Mouse (Mus musculus): ENCODE data around the gene Tmod1. TPM values are rescaled to one million over a fixed set of nuclear protein-coding genes. Genes with fewer than 3 reads are reported as not detected.

The Tmod1 gene
- polyA plus RNA-seq, 1 experiment from 2014 or later, result 2.1 TPM

DNA sequence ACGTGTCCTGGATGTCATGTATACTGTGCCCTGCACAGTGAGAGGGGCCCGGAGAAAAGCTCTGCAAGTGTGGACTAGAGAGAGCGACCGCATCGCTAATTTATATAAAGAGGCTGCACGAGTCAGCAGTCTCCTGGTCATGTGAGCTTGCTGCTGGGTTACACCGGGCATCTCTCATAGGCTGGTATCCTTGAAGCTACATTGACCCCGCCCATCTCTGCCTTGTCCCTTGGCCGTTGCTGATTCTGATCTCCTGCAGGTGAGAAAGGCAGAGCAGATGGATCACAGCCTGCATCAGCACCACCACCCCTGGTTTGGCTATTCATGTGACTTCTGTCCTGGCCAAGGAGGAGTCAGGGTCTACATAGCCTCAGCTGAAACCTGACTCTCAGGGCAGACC lies 60.4 kb downstream of the Tmod1 start:
- H3K9ac ChIP-seq, result no peak overlapping the region
- 79% methylated on average over 9 of the region's 9 CpGs for WGBS
- peaks cover 12% of the 10 kb centered on the region for H3K4me1 ChIP-seq (replicated peaks)
- no peak overlapping the region for H3K4me2 ChIP-seq
- H3K27me3 ChIP-seq, result no peaks in the 10 kb centered on the region
- no peak overlapping the region for H3K27ac ChIP-seq
- no peaks in the 10 kb centered on the region for H3K36me3 ChIP-seq
- ATAC-seq (ENCODE audit: low FRiP score), result no peak
- no peak overlapping the region for H3K4me3 ChIP-seq
- no peaks in the 10 kb centered on the region for H3K9me3 ChIP-seq

DNA sequence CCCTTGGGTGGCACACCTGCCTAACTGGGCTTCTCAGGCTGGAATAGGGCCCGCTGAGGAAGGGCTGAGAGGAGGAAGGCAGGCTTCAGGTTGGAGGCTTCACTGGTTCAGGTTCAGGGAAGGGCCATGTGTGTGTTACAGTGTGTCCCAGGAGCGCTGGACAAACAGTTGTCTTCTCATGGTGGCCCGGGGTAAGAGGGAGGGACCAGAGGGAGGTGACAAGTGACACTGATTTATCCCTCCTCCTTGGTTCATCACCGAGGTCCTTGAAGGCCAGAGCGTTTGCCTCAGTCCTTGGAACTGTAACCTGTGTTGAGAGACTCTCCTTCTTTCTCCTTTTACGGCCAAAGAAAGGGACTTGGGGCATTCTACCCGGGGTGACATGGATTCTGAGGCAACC lies 61.8 kb downstream of the Tmod1 start:
- peaks cover 10% of the 10 kb centered on the region for H3K4me1 ChIP-seq (replicated peaks)
- ATAC-seq (ENCODE audit: low FRiP score), result no peak
- no peaks in the 10 kb centered on the region for H3K36me3 ChIP-seq
- no peak overlapping the region for H3K4me2 ChIP-seq
- WGBS, result 70% methylated on average over 7 of the region's 7 CpGs
- H3K9me3 ChIP-seq, result no peaks in the 10 kb centered on the region
- no peak overlapping the region for H3K4me3 ChIP-seq
- peak overlapping the region; percentile 58; the same call in 1 of the 2 replicates for H3K27ac ChIP-seq
- no peaks in the 10 kb centered on the region for H3K27me3 ChIP-seq
- H3K9ac ChIP-seq, result no peak overlapping the region; the same call in 1 of the 2 replicates

DNA sequence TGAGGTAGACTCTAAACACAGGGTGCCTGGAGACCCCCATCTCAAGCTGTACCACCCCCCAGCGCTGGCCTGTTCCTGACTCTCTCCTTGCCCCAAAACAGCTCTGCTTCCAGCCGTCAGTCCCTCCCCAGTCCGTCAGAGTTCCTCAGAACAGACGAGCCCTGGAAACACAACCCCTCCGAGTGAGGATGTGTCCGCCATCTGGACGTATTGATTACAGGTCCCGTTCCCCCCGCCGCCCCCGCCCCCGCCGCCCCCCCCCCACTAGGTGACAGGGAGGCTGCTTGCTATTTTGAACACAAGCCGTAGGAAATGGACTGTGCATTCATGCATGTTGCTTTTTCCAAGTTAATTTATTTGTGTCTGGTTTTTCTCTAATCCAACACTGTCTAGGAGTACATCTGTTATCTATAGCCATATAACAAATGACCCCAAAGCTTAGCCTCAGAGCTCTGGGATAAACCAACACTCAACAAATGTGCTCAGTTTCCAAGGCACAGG lies 62.5 kb downstream of the Tmod1 start:
- Histone ChIP-seq H3K27ac (peak overlapping the region; percentile 58; the same call in 1 of the 2 replicates), H3K36me3 (no peaks in the 10 kb centered on the region), H3K4me1 (replicated peaks) (peaks cover 10% of the 10 kb centered on the region), H3K4me2 (no peak overlapping the region), H3K9ac (no peak overlapping the region), H3K4me3 (no peak overlapping the region), H3K27me3 (no peaks in the 10 kb centered on the region), H3K9me3 (no peaks in the 10 kb centered on the region)
- ATAC-seq (ENCODE audit: low FRiP score), result no peak
- 35% methylated on average over 14 of the region's 14 CpGs for WGBS

DNA sequence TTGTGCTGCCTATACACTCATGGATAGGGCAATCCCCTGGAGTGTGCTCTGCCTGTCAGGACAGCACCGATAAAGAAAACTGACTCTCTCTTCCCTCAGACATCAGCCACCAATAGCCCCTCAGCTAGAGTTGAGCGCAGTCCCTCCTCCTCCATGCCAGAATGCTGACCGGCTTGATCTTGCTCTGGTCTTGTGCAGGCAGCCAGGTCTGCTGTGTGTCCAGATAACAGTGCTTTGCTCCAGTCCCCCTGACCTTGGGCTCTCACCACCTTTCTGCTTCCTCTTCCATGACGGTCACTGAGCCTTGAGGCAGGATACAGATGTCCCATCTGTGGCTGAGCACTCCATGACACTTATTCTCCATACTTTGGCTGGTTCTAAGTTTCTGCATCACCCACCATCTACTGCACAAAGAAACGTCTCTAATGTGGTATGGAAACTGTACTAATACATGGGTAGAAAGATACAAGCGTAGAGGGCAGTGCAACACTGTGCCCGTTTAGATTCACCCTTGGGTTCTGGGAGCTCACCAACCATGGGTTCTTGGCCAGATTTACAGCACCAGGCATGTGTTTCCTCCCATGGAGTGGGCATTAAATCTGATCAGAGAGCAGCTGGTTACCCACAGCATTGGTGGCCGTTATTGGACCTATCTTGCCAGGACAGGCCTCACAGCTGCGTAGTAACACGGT lies 63.5 kb downstream of the Tmod1 start:
- no peaks in the 10 kb centered on the region for H3K27me3 ChIP-seq
- no peaks in the 10 kb centered on the region for H3K9me3 ChIP-seq
- H3K4me1 ChIP-seq (replicated peaks), result peaks cover 10% of the 10 kb centered on the region
- H3K36me3 ChIP-seq, result no peaks in the 10 kb centered on the region
- H3K27ac ChIP-seq, result no peak overlapping the region
- H3K9ac ChIP-seq, result no peak overlapping the region
- no peak overlapping the region for H3K4me3 ChIP-seq
- no peak overlapping the region for H3K4me2 ChIP-seq
- no peak for ATAC-seq (ENCODE audit: low FRiP score)
- whole genome bisulfite sequencing, result 93% methylated on average over 10 of the region's 10 CpGs

DNA sequence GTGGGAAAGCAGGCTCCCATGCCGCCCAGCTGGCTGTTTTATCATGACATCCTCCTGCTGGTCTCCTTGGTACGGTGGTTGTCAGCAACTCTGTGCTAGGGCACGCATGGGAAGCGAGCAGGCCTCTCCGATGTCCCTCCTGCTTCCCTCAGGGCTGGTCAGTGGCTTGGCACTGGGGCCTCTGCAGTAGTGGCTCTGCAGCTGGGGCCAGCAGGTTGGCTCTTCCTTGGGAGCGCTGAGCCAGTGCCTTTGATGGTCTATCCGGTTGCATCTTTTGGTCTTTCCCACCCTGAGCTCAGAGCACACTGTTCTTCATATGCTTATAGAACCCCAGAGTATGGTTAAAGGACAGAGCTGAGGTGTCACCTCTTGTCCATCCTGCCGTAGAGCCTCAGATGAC lies 71.3 kb downstream of the Tmod1 start:
- 88% methylated on average over 8 of the region's 8 CpGs for WGBS
- peaks cover 4% of the 10 kb centered on the region; the same call in 1 of the 2 replicates for H3K4me1 ChIP-seq (replicated peaks)
- H3K4me2 ChIP-seq, result no peak overlapping the region
- no peak overlapping the region for H3K9ac ChIP-seq
- peaks cover 18% of the 10 kb centered on the region for H3K36me3 ChIP-seq
- H3K27ac ChIP-seq, result no peak overlapping the region
- no peaks in the 10 kb centered on the region for H3K27me3 ChIP-seq
- no peaks in the 10 kb centered on the region for H3K9me3 ChIP-seq
- no peak for ATAC-seq (ENCODE audit: low FRiP score)
- no peak overlapping the region for H3K4me3 ChIP-seq

DNA sequence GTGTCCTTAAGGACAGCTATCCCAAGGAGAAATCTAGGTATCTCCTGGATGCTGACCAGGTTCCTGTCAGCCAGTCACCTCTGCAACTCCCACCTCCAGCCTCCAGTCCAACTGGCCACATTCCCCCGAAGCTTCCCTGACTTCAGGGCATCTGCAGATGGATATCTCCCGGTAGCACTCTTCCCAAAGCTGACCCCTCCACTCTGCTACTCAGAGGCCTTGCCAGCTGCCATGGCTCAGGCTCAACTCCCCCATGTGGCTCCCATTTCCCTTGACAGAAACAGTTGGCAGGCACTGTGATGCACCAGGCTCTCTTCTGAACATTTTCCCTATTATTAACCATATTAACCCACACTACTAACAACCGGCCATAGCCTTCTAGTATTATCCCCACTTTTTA lies 72.6 kb downstream of the Tmod1 start:
- H3K4me3 ChIP-seq, result no peak overlapping the region
- no peak overlapping the region for H3K27ac ChIP-seq
- H3K27me3 ChIP-seq, result no peaks in the 10 kb centered on the region
- peaks cover 4% of the 10 kb centered on the region; the same call in 1 of the 2 replicates for H3K4me1 ChIP-seq (replicated peaks)
- WGBS, result 66% methylated on average over 3 of the region's 3 CpGs
- H3K4me2 ChIP-seq, result no peak overlapping the region
- H3K9ac ChIP-seq, result no peak overlapping the region
- no peak for ATAC-seq (ENCODE audit: low FRiP score)
- no peaks in the 10 kb centered on the region for H3K9me3 ChIP-seq
- H3K36me3 ChIP-seq, result peaks cover 30% of the 10 kb centered on the region

DNA sequence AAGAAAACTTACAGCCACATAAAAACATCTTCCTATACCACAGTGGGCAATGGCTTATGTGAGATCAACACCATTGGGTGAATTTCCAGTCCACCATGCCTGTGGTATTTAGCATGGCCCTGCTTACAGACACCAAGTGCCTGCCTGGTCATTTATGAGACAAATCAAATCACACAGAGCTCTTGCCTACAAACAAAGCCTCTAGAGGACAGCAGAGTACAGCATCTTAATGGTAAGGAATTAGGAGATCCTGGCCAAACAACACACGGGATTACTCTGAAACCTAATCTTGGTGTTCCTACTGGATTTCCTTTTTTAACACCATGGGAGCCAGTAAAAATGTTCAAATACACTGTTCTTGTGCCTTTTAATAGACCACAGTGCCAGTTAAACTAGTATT lies 76.6 kb downstream of the Tmod1 start:
- H3K36me3 ChIP-seq, result peaks cover 69% of the 10 kb centered on the region
- WGBS, result 78% methylated on average over 1 of the region's 1 CpGs
- H3K4me1 ChIP-seq (replicated peaks), result peaks cover 4% of the 10 kb centered on the region; the same call in 1 of the 2 replicates
- H3K9ac ChIP-seq, result no peak overlapping the region
- H3K27me3 ChIP-seq, result no peaks in the 10 kb centered on the region
- H3K9me3 ChIP-seq, result no peaks in the 10 kb centered on the region
- H3K27ac ChIP-seq, result no peak overlapping the region
- ATAC-seq (ENCODE audit: low FRiP score), result no peak
- H3K4me2 ChIP-seq, result no peak overlapping the region
- no peak overlapping the region for H3K4me3 ChIP-seq

DNA sequence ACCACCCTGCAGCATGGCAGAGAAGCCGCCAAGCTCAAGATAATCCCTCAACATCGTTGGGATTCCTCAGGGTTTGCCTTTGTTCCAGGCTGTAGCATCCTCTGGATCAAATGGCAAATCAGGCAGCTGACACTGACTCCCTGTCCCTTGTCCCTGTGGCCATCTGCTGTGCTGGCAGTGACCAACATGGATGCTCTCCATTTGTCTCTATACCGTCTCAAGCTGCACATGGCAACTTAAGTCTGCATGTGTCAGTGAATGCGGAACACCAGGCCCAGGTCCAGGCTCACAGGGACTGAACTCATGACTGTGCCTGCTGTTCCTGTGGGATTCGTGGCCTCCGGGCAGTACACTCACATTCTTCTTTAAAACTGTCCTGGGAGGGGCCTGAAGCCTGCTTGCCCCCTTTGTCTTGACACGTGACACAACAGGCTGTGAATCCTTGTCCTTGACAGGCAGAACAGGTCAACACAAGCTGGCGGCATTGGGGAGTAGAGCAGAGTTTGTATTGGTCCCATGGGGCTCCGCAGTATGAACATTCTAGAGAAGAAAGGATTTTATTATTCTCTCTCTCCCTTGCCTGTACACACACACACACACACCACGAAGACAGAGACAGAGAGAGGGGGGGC lies 77.9 kb downstream of the Tmod1 start:
- no peak overlapping the region for H3K9ac ChIP-seq
- H3K27me3 ChIP-seq, result no peaks in the 10 kb centered on the region
- H3K4me2 ChIP-seq, result no peak overlapping the region
- no peaks in the 10 kb centered on the region for H3K4me1 ChIP-seq (replicated peaks)
- no peak overlapping the region for H3K27ac ChIP-seq
- H3K36me3 ChIP-seq, result peaks cover 82% of the 10 kb centered on the region
- no peak overlapping the region for H3K4me3 ChIP-seq
- WGBS, result 64% methylated on average over 10 of the region's 10 CpGs
- H3K9me3 ChIP-seq, result no peaks in the 10 kb centered on the region
- no peak for ATAC-seq (ENCODE audit: low FRiP score)

DNA sequence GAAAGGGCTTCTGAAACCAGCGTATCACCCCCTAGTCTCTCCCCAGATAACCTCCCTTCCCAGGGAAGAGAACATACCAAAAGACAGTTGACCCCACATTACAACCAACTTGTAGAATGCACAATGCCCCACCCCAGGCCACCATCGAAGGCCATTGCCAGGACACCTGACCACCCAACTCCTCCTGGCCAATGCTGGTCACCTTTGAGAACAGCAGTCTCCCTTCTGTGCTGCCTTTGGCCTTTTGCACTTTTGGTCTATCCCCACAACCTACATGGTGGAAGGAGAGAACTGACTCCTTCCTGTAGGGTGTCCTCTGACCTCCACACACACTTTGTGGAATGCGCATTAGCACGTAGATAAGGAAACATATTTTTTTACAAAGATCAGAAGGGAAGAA lies 78.8 kb downstream of the Tmod1 start:
- Histone ChIP-seq H3K4me3 (no peak overlapping the region), H3K4me2 (no peak overlapping the region), H3K9ac (no peak overlapping the region), H3K27ac (no peak overlapping the region), H3K27me3 (no peaks in the 10 kb centered on the region), H3K9me3 (no peaks in the 10 kb centered on the region), H3K4me1 (replicated peaks) (no peaks in the 10 kb centered on the region), H3K36me3 (peaks cover 90% of the 10 kb centered on the region)
- 96% methylated on average over 4 of the region's 4 CpGs for whole genome bisulfite sequencing
- ATAC-seq (ENCODE audit: low FRiP score), result no peak

DNA sequence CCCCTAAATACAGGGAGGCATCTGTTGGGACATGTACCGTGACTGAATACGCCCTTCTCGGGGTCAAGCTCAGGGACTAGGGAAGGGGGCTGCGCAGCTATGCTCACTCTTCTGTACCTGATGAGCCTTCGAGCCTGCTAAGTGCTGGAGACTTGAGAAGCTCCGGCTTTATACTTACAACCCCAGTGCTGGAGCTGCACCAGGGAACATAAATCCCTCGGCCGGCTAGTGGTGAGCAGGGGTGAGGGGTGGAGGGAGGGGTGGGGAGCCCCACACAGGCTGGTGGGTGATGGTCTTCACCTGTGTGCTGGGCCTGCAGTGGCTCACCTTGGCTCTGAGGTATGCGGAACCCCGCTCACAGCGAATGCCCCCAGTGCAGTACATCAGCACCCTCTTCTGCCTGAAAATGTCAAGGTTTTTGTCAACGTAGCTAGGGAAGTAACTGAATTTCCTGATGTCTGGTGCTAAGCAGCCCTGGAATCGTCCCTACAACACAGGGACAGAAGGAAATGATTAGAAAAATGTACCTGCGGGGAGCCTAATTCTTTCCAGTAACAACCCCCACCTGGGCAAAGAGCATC lies 80.9 kb downstream of the Tmod1 start:
- Histone ChIP-seq H3K4me2 (no peak overlapping the region), H3K4me3 (no peak overlapping the region), H3K36me3 (peaks cover 96% of the 10 kb centered on the region), H3K9me3 (no peaks in the 10 kb centered on the region), H3K27ac (no peak overlapping the region), H3K9ac (no peak overlapping the region), H3K4me1 (replicated peaks) (no peaks in the 10 kb centered on the region), H3K27me3 (no peaks in the 10 kb centered on the region)
- ATAC-seq (ENCODE audit: low FRiP score), result no peak
- WGBS, result 95% methylated on average over 14 of the region's 14 CpGs

DNA sequence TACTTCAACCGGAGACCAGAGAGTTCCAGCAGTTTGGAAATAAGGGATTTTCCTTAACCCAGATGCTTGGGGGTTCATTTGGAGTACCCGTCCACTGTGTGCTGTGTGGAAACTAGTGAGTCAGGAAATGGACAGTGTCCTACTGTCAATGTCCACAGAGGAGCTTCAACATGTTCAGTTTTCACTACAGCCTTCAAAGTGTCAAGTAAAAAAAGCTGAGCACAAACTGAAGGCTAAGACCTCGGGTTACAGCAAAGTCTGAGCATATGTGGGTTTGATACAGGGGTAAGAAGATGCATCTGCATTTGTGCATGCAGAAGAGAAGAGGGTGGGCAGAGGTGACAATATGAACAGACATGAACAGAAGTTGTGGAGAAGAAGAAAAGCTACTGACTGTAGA lies 82.0 kb downstream of the Tmod1 start:
- no peaks in the 10 kb centered on the region for H3K27me3 ChIP-seq
- no peak overlapping the region for H3K4me3 ChIP-seq
- WGBS, result 93% methylated on average over 3 of the region's 3 CpGs
- no peak overlapping the region for H3K9ac ChIP-seq
- H3K4me2 ChIP-seq, result no peak overlapping the region
- H3K36me3 ChIP-seq, result peaks cover 98% of the 10 kb centered on the region
- no peaks in the 10 kb centered on the region for H3K9me3 ChIP-seq
- H3K4me1 ChIP-seq (replicated peaks), result no peaks in the 10 kb centered on the region
- no peak for ATAC-seq (ENCODE audit: low FRiP score)
- H3K27ac ChIP-seq, result no peak overlapping the region

DNA sequence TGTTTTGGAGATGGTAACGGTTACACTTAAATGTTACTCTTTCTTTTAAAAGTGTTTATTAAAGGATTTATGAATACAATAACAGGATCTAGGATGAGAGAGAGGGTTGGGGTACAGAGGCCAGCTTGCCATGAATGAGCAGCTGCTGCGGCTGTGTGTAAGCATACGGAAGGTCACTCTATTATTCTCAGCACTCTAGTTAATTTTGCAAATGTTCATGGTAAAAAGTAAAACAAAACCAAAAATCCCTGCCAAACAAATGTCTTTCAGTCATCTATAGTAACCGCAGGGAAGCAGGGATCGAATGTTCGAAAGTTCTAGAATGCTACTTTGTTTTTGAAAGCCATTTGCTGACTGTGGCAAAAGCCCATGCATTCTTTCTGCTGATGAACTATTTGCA lies 84.6 kb downstream of the Tmod1 start:
- H3K4me2 ChIP-seq, result no peak overlapping the region
- no peak overlapping the region for H3K27ac ChIP-seq
- H3K36me3 ChIP-seq, result peaks cover 88% of the 10 kb centered on the region
- no peak overlapping the region for H3K9ac ChIP-seq
- no peak for ATAC-seq (ENCODE audit: low FRiP score)
- no peaks in the 10 kb centered on the region for H3K9me3 ChIP-seq
- H3K27me3 ChIP-seq, result no peaks in the 10 kb centered on the region
- no peak overlapping the region for H3K4me3 ChIP-seq
- WGBS, result 90% methylated on average over 6 of the region's 6 CpGs
- no peaks in the 10 kb centered on the region for H3K4me1 ChIP-seq (replicated peaks)
